9 mouse cellular contexts compared by ENCODE assay signal in genomic region chr14:33913727-33914126, GRCm38 (mm10). TPM values are rescaled to one million over a fixed set of nuclear protein-coding genes. Genes with fewer than 3 reads are reported as not detected.
A peak's percentile ranks its signal among the peaks of the same experiment; 100 is the strongest.
DNase-seq lines count a peak whose midpoint lies in the region; ATAC-seq lines count a peak whose summit lies in the region.
"Had no signal": no experiment of that assay in that cellular context is flagged by ENCODE, and none has a peak within 500 bp of the region (broad histone marks: within the 10 kb centered on the region; RNA-seq: fewer than 3 reads in every experiment).

No protein-coding gene starts in this region.

- H3K27me3 ChIP-seq in stomach, embryonic 16.5 days (ENCODE audit: control insufficient read depth, insufficient read depth, low read length), result peaks cover 5% of the 10 kb centered on the region
- H3K27me3 ChIP-seq in forebrain, embryonic 13.5 days, result peaks cover 7% of the 10 kb centered on the region; the same call in 1 of the 2 replicates

- H3K4me3 ChIP-seq in stomach, embryonic 16.5 days (replicated peaks; ENCODE audit: low read length), result no peak overlapping the region
- no peak overlapping the region for H3K4me3 ChIP-seq in forebrain, embryonic 13.5 days
- H3K4me3 ChIP-seq: stomach, embryonic 15.5 days had no signal

- no peak overlapping the region for H3K27ac ChIP-seq in stomach, embryonic 16.5 days (ENCODE audit: low read length)
- H3K27ac ChIP-seq in forebrain, embryonic 13.5 days, result no peak overlapping the region
- H3K27ac ChIP-seq: stomach, embryonic 15.5 days had no signal

- H3K36me3 ChIP-seq in stomach, embryonic 16.5 days (ENCODE audit: control insufficient read depth, insufficient read depth, low read length), result no peaks in the 10 kb centered on the region
- no peaks in the 10 kb centered on the region for H3K36me3 ChIP-seq in forebrain, embryonic 13.5 days (ENCODE audit: poor library complexity, severe bottlenecking)
- H3K36me3 ChIP-seq: stomach, embryonic 15.5 days had no signal

- ATAC-seq in frontal cortex, adult (ENCODE audit: low TSS enrichment), result peak; percentile 65; the same call in 1 of the 2 replicates
- ATAC-seq in stomach, embryonic 16.5 days (ENCODE audit: insufficient read depth, low FRiP score), result 0 out of 2 replicates have a peak, but pooled peaks have one; percentile 33
- ATAC-seq in forebrain, embryonic 13.5 days, result no peak

- no peaks in the 10 kb centered on the region for H3K4me1 ChIP-seq in stomach, embryonic 16.5 days (ENCODE audit: control insufficient read depth, insufficient read depth, low read length)
- no peaks in the 10 kb centered on the region for H3K4me1 ChIP-seq in forebrain, embryonic 13.5 days

- DNase-seq in frontal cortex, postnatal 14 days (ENCODE audit: low spot score in 2 of 2), result no peak
- peak; percentile 62 for DNase-seq in urinary bladder, postnatal 14 days (ENCODE audit: low spot score)
- DNase-seq in urinary bladder, postnatal 4 days (ENCODE audit: low spot score in 2 of 2), result no peak
- DNase-seq in heart, adult 9 months (ENCODE audit: low spot score in 2 of 2), result peak; percentile 59 to 60
- peak; percentile 54 for DNase-seq in left cerebral cortex, postnatal 4 days

- WGBS in stomach, embryonic 16.5 days, result 41% methylated on average over 3 of the region's 3 CpGs
- 38% methylated on average over 3 of the region's 3 CpGs for WGBS in forebrain, embryonic 13.5 days

- intact Hi-C loops in left cerebral cortex, postnatal 4 days (cut with DNase I), result no loop called here

- no peak overlapping the region for H3K4me2 ChIP-seq in stomach, embryonic 16.5 days (ENCODE audit: low read depth, low read length)
- no peak overlapping the region for H3K4me2 ChIP-seq in forebrain, embryonic 13.5 days
- H3K4me2 ChIP-seq: stomach, embryonic 15.5 days had no signal

- H3K9ac ChIP-seq in stomach, embryonic 16.5 days (ENCODE audit: low read length), result no peak overlapping the region
- no peak overlapping the region for H3K9ac ChIP-seq in forebrain, embryonic 13.5 days
- H3K9ac ChIP-seq: stomach, embryonic 15.5 days had no signal

- H3K9me3 ChIP-seq in stomach, embryonic 16.5 days (replicated peaks; ENCODE audit: control insufficient read depth, low read length), result no peaks in the 10 kb centered on the region
- no peaks in the 10 kb centered on the region for H3K9me3 ChIP-seq in forebrain, embryonic 13.5 days (replicated peaks)
- H3K9me3 ChIP-seq: stomach, embryonic 15.5 days had no signal

RNA-seq across cellular contexts. Expression of gene Gdf10, which starts 9.7 kb away (rescaled TPM):
- 1 to 10 TPM; 7.7 to 9.2 TPM for total RNA-seq in left cerebral cortex, postnatal 4 days (2021)
- polyA plus RNA-seq in stomach, embryonic 16.5 days (2015; fragmentation: Nextera tagmentation; extraction: Ambion mirVana), result 5.3 and 6.3 TPM in 2 replicates
- 1.1 and 2.0 TPM in 2 replicates for polyA plus RNA-seq in forebrain, embryonic 13.5 days (2015; fragmentation: Nextera tagmentation; extraction: Ambion mirVana)

RNA-seq across cellular contexts. Expression of gene Gdf2, which starts 27.1 kb away (rescaled TPM):
- total RNA-seq in left cerebral cortex, postnatal 4 days (2021), result not detected
- polyA plus RNA-seq in stomach, embryonic 16.5 days (2015; fragmentation: Nextera tagmentation; extraction: Ambion mirVana), result 0.48 and 0.50 TPM in 2 replicates
- polyA plus RNA-seq in forebrain, embryonic 13.5 days (2015; fragmentation: Nextera tagmentation; extraction: Ambion mirVana), result not detected in 2 replicates

RNA-seq across cellular contexts. Expression of gene Rbp3, which starts 40.1 kb away (rescaled TPM):
- total RNA-seq in left cerebral cortex, postnatal 4 days (2021), result under 1 TPM in 1 of 2 experiments, not detected in 1; 0.08 TPM
- not detected in 2 replicates for polyA plus RNA-seq in stomach, embryonic 16.5 days (2015; fragmentation: Nextera tagmentation; extraction: Ambion mirVana)
- polyA plus RNA-seq in forebrain, embryonic 13.5 days (2015; fragmentation: Nextera tagmentation; extraction: Ambion mirVana), result not detected in 2 replicates
- polyA plus RNA-seq: stomach, embryonic 15.5 days had no signal

Comparison
In these comparisons a context has a peak if more than half of its experiments do, and no peak if none do; other contexts are left out.
1. DNase-seq: peak in urinary bladder, postnatal 14 days (single experiment), heart, adult 9 months (2 of 2) and left cerebral cortex, postnatal 4 days (single experiment); none in frontal cortex, postnatal 14 days (0 of 2) and urinary bladder, postnatal 4 days (0 of 2).